Mouse (Mus musculus) cerebral cortex, adult 2 months (tissue): Measurements from ENCODE around the gene Fam20a.

Experiments
- WGBS: fragments of 180-500 bp; shearing (Covaris S2); methylation state at CpG from one replicate; pipeline ENCODE4 v1.1.7; 2018; 5-methylcytosine and 5-hydroxymethylcytosine counted together

Fam20a gene

DNA sequence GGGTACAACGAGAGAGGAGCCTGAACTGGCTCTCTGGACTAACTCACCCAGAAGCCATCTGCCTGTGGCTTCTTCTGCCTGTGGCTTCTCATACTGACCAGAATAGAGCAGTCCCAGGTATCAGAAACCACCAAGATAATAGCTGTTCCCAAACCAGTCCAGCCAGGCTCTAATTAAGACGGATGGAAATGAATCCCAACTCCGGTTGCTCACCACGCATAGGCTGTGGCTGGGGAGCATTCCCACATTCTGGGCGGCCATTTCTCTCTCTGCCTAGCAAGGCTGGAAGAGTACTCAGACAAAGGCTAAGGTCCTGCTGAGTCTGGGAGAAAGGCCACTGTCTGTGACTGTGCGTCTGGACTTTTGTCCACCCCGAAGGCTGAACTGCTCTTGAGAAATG lies 5.1 kb downstream of the Fam20a start:
- WGBS, result 45% methylated on average over 7 of the region's 7 CpGs

DNA sequence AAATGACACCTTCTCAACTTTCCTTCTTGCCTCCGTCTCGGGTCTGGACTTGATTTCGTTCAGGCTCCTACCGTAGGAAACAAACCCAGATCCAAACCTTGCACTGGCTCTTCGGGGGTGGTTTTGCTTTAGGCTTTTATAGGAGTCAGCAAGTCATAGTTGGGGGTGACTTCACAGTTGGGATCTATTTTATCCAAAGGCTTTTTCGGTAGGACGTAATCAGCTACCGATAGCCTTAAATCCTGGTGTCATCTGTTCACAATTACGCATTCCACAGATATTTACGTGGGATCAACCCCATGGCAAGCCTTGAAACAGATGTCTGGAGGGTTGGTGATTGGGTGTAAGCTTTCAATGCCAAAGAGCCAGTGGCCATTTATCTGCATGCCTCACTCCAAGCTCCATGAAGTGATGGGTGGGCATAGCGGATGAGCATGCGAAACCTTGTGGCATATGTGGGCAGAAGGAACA lies 6.7 kb downstream of the Fam20a start:
- WGBS, result 63% methylated on average over 12 of the region's 12 CpGs

DNA sequence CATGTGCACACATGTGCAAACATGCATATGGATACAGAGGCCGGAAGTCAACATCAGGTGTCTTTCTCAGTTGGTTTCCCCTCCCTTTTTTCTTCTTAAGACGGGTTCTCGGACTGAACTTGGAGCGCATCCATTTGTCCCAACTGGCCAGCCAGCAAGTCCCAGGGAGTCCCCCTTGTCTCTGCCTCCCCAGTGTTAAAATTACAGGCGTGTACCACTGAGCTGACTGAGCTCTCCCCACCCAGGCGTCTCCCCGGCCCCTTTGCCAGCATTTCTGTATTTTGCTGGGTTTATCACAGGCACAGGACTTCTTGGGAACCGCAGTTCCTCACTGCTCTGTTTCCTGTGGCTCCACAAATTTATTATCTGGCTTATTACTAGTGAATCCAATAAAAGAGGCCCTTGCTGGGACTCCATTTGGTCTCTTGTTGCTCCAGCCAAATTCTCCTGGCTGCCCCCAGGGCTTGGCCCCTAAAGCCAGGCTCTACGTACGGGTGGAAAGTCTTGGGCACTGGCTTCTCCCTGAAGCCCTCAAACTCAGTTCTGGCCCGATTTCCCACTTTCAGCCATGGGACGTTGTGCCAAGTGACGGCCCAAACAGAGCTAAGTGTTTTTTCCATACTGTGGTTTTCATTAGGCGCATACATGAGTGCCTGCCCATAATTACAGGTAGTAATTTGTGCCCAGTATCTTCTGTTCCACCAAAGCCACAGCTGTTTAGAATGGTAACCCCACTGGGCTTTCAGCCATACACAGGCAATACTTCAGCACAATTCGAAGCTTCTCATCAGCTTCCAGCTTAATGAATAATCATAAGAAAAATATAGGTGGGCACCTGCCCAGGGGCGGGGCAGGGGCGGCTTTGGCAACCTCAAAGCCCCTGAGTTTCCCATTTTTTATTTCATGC lies 7.5 kb downstream of the Fam20a start:
- WGBS, result 64% methylated on average over 17 of the region's 17 CpGs

DNA sequence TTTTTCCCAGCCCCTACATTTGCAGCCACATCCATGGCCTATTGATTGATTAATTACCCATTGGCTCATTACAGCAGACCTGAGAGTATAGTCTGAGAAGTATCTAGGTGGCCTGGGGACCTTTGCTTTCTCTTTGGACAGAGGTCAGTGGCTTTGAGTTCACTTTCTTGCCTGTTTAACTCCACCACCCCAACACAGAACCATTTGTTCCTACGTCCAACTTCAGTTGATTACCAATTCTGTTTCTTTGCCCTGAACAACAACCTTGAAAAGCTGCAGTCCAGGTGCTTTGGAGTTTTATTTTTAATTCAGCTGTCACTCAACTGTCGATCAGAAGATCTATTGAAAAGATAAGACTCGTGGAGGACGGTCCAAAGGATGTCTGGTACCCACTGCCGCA lies 12.6 kb downstream of the Fam20a start:
- WGBS, result 84% methylated on average over 5 of the region's 5 CpGs

DNA sequence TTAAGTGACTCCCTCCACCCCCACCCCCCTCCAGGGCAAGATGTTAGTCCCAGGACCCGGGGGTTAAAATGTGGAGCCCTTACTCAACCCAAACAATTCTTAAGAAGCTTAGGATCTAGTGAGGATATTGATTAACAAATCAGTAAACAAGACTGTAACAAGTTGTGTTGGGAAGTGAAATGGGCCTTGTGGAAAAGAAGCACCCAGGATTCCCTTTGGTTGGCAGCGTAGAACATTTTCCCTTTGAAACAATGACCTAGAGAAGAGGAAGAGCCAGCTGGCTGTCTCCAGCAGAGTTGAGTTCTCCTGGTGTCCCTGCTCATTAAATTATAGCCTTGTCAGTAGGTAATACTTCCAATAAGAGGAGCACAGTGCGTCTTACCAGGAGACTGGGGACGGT lies 13.3 kb downstream of the Fam20a start:
- WGBS, result 90% methylated on average over 4 of the region's 4 CpGs

DNA sequence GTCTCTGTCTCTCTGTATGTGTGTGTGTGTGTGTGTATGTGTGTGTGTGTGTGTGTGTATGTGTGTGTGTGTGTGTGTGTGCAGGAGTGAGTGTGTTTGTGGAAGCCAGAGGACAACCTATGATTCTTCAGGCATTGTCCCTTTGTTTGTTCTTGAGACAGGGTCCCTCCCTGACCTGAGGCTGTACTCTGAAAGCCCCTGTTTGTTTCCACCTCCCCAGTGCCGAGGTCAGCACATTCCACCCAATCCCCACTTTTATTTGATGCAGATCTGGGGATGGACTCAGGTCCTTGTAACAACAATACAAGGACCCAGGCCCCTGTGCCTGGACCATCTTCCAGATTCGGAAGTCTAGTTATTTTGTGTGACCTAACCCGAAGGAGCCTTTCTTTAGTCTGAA lies 14.6 kb downstream of the Fam20a start:
- 82% methylated on average over 3 of the region's 3 CpGs for WGBS

DNA sequence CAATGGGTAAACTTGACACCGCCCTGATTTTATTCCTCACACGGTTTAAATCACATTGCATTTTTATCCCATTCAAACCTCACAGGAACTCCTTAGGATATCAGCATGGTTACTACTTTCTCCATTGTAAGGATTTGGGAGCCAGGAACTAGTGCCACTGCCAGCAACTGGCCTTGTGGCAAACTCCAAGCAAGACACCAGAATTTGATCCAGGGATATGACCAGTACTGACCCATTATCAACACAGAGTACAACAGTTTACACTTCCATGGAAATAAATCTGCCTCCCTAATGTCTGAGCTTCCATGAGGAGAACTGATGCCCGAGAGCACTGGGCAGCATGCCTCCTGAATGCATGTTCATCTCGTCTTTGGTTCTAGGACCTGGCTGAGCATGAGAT lies 15.5 kb downstream of the Fam20a start:
- 80% methylated on average over 4 of the region's 4 CpGs for WGBS

DNA sequence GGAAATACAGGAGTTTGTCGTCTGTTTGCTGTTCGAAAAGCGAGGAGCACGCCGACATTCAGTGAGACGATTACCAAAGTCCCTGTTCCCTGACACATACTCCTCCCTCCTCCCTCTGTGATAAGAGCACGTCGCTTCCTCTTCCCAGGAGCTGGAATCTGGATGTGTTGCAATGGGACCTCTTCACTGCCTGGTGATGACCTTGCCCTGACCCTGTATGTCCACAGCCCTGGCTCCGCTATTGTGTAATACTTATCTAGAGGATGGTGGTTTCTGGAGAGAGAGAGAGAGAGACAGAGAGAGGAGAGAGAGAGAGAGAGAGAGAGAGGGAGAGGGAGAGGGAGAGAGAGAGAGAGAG lies 16.0 kb downstream of the Fam20a start:
- WGBS, result 69% methylated on average over 9 of the region's 9 CpGs

DNA sequence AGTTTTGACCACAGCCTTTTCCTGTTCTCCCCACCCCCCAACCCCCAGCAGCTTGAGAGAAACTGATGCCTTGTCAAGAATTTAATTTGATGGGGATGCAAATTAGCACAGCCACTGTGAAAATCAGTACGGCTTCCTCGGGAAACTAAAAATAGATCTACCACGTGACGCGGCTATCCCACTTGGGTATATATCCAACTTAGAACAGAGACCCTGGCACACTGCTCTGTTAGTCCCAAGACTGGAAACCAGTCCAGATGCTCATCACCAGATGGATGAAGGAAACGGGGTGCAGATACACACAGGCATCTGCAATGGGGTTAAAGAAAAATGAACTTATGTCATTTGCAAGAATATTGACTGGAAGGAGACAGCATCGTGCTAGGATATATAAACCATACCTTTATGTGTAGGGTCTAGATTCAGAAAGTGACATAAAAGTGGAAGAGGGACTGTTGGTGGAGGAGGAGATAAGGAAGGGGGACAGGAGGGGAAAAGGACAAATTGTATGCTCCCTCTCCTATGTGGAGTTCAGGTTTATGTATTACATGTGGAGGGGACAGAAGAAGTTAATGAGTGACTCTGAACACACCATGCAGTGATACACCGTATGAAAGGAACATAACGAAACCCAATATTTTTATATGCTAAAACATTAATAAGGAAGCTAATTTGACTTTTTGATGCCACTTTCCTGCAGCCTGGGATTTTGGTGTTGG lies 16.6 kb downstream of the Fam20a start:
- 44% methylated on average over 9 of the region's 9 CpGs for whole genome bisulfite sequencing

DNA sequence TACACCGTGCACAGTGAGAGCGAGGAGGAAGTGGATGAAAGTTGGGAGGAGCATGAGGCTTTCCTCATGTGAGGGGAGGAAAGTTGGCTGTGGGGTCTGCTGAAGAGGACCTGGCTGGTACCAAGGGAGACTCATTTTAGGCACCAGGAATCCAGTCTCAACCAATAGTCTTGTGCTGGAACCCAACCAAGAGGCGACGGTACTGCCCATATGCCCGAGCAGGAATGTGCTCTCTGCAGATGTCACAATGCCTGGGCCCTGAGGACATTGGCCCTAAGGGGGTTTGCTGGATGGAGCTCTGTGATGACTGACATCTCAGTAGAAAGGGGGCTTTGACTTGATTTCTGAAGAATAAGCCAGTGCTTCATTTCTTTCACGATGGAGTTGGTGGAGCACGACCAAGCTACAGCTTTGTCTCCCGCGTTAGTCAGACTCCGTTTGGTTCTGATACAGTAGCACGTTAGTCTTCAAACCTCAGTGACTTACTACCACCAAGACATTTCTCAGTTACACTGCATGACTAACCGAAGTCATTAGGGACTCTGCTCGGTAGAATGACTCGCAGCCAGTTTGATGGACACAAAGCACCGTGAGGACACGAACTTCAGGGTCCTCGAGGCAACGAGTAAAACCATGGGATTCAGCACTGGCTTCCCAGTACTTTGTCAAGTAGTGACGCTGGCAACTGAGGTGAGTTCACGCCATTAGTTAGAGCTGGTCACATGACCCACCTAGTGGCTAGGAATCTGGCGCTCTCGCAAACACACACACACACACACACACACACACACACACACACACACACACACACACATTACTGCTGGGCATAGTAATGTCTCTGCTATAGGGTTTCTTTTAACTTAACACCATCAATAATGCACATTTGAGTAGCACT lies 17.5 kb downstream of the Fam20a start:
- WGBS, result 73% methylated on average over 22 of the region's 22 CpGs

DNA sequence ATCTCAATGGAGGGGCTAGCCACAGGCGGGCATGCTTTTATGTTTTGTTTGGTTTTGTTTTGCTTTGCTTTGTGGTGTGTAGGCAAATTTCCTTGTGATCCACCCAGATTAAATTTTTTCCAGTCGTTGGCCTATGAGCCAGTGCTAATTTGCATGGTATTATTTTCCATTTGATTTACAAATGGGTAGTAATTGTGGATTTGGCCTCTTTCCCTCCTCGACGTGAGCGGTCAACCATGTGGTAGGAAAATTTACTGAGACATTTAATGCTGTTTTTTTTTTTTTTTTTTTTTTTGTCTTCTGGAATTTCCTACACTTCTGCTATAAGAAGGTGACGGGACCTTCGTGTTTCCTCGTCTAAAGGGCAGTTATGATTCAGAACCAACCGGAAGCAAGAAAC lies 18.2 kb downstream of the Fam20a start:
- 68% methylated on average over 9 of the region's 9 CpGs for WGBS

DNA sequence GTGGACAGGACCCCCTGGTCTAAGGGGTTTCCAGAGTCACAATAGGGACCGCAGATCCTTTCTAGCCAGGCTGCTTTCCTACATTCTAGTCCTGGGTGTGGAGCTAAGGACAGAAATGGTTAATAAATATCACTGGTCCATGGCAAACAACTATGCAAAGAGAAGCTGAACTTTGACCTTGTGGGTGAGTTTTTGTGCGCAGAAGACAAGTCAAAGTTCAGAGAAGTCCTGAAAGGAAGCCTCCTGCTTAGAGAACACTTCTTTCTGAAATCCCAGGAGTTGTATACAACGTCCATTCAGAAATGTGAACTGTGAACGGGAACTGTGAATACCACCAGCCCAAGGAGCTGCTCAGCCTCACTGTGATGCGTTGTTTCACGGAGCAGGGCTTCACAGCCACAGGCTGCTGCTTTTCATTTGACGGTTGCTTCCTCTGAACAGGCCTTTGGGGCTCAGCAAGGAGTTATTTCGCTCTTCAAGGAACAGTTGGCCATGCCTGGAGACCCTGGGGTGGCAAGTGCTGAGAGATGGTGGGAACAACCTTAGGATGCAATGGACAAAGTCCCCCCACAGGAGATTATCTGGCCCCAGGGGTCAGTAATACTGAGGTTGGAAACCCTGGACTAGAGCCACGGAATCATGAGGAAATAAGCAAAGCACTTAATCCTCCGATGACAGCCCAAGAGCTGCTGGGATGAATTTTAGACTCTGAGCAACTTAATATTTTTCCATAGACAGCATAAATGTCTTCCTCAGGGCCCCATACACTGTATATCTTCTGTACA lies 19.9 kb downstream of the Fam20a start:
- 80% methylated on average over 10 of the region's 10 CpGs for WGBS

DNA sequence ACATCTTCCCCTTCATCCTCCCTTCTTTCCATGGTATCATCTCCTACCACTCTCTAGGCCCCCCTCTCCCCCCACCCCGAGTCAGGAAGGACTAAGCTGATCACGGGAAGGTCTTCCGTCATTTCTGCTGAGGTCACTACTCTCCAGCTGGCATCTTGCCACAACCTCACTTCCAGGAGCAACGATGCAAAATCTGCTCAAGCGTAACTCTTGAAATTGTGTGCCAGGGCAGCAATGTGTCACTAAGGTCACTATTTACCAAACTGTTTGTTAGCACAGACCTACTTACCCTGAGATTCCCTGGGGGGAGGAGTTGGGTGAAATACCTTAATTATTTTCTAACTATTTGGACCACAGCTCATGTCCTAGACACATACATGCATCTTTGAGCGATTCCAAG lies 21.3 kb downstream of the Fam20a start:
- WGBS, result 54% methylated on average over 6 of the region's 6 CpGs

DNA sequence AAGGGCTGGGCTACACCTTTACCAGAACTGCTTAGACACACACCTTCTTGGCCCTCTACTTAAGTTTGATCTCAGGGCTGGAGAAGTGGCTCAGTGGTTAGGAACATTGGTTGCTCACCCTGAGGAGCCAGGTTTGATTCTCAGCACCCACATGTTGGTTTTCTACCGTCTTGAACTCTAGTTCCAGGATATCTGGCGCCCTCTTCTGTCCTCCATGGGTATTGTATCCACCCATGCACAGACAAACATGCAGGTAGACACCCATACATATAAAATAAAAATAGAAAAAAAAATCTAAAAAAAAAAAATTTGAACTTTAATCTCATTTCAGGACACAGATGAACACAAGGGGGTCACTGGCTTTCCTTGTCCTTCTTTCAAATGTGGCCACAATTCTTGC lies 22.3 kb downstream of the Fam20a start:
- 65% methylated on average over 2 of the region's 2 CpGs for WGBS

DNA sequence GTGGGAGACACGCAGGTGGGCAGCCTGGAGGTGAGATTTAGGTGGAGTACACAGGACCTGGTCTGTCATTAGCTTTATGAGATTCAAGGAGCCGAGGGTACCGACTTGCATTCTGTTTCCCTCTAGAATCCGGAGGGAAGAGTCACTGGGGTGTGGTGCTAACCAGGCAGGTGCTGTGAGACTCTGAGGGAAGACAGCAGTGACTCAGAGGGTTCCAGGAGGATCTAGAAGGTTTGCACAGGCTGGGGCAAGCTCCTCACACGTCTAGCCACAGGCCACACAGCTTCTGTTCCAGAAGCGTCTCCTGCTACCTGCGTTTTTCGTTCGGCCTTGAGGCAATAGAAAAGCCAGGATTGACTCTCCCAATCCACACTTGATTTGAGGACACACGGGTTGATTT lies 23.3 kb downstream of the Fam20a start:
- 87% methylated on average over 10 of the region's 10 CpGs for WGBS

DNA sequence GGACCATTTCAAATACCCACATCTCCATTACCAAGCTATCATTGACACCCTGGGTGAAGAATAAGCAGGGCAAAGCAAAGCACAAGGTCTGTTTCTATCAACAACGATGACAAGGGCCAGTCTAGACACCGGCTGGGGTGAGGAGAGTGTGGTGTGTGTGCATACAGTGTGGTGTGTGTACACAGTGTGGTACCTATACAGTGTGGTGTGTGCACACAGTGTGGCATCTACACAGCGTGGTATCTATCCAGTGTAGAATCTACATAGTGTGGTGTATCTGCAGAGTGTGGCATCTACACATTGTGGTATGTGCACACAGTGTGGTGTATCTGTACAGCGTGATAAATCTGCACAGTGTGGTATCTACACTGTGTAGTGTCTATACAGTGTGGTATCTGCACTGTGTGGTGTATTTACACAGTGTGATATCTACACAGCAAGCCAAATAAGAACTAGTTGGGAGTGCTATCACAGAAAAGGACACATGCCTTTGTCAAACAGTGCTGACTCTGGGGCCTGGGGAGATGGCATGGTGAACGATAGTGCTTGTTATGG lies 24.9 kb downstream of the Fam20a start:
- WGBS, result 94% methylated on average over 5 of the region's 5 CpGs

DNA sequence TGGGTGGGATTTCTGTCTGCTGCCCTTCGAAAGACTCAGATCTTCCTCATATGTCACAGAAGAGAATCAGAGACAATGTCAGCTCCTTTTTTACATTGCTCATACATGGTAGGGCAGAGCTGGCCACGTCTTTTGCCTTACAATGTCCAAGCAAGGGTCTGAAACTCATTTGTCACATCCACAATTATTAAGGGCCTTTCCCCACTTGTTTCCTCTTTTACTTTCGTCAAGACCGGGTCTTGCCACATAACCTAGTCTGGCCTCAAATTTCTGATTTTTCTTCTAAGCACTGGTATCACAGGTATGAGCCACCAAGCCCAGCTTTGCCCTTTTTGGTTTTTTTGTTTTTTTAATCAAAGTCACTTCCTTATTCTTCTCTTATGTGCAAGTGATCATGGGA lies 25.6 kb downstream of the Fam20a start:
- WGBS, result 92% methylated on average over 4 of the region's 4 CpGs

DNA sequence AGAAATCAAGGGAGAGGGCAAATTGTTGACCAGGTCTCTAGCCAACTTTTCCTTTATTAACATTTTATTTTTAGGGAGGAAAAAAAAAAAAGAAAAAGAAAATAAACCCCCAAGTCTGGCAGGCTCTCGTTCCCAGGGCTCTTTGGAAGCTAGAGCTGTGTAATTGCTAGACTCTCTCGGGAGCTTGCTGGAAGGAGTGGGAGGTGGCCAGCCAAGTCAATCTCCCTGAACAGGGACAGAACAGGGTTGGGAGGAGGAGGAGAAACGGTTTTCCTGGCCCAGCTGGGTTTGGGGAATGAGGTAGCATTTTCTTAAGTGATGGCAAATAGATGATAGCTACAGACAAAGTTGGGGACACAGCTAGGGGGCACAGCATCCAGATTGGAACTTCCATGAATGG lies 29.3 kb downstream of the Fam20a start:
- WGBS, result 19% methylated on average over 3 of the region's 3 CpGs

DNA sequence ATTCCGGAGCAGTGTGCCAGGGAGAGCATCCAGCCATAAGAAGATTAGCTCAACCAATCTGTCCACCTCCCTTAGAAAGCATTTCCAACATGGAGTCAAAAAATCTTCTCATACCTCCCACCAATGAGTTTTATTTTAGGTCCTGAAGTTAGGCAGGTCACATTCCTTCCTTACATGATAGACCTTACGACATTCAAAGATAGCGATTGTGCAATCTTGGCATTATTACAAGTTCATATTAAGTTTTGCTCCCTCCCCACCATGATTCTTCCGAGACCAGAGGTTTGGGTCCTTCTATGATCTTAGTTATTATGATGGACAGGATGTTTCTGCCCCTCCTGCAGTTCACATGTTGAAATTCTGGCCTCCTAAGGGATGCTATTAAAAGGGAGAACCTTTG lies 32.5 kb downstream of the Fam20a start:
- 89% methylated on average over 4 of the region's 4 CpGs for WGBS

DNA sequence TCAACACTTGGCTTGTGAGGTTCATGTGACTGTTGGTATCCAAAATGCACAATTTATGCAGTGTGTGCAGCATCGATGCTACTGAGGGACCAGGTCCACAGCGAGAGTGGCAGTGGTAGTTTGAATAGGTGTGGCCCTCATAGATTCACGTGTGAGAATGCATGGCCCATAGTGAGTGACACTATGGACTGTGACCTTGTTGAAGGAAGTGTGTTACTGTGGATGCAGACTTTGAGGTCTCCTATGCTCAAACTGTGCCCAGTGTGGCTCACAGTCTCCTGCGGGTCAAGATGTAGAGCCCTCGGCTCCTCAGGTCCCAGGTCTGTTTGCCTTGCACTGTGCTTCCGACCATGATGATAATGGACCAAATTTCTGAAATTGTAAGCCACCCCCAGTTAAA lies 39.9 kb downstream of the Fam20a start:
- 95% methylated on average over 6 of the region's 6 CpGs for WGBS

DNA sequence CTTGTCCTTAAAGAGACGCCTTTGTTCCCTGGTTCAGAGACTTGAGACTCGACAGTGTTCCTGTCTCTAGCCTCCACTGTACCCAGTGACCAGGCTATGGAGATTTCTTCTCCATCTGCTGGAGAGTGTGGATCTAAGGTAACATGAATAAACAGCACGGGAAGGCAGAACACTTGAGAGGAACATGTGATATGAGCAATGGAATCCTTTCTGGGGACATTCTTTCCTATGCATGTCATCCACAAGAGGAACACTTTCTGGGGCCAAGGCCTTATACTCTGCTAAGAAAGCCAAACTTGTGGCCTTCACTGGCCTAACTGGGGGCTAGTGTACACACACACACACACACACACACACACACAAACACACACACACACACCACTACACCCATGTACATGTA lies 40.5 kb downstream of the Fam20a start:
- WGBS, result 89% methylated on average over 3 of the region's 3 CpGs
